Mouse (Mus musculus) myocyte (in vitro differentiated cells): Measurements from ENCODE around the gene Kcnq5. TPM values are rescaled to one million over a fixed set of nuclear protein-coding genes. Genes with fewer than 3 reads are reported as not detected.
"Not testable (repeated sequence)": the region's sequence is repeated elsewhere in the genome, so short reads cannot be mapped to it uniquely, and the experiment has no call there.

ENCODE experiments used
- H3K27me3 ChIP-seq: one replicate; pipeline ENCODE4 v1.6.1; 2011; ENCODE audit not compliant: control insufficient read depth, insufficient read depth, insufficient read length
- H3K36me3 ChIP-seq: one replicate; pipeline ENCODE4 v1.6.1; 2011; ENCODE audit not compliant: control insufficient read depth, insufficient read depth
- H3K4me2 ChIP-seq: one replicate; pipeline ENCODE4 v1.6.1; 2011; ENCODE audit warnings: low read depth, control low read depth
- H3K4me3 ChIP-seq: one replicate; pipeline ENCODE4 v1.5.1; 2011; ENCODE audit warnings: mild to moderate bottlenecking, control low read depth, moderate library complexity
- H3K79me2 ChIP-seq: one replicate; pipeline ENCODE4 v1.6.1; 2011; ENCODE audit not compliant: control insufficient read depth, insufficient read depth
- H3ac ChIP-seq: one replicate; pipeline ENCODE4 v1.6.1; 2011; ENCODE audit not compliant: control insufficient read depth, insufficient read length
- CEBPB ChIP-seq: IDR thresholded peaks from 2 replicates; pipeline ENCODE4 v1.6.1; 2011; ENCODE audit warnings: mild to moderate bottlenecking, moderate library complexity; ENCODE audit not compliant: poor library complexity, insufficient read depth, severe bottlenecking
- E2F4 ChIP-seq: IDR thresholded peaks from one replicate; pipeline ENCODE4 v1.6.1; 2011; ENCODE audit warnings: mild to moderate bottlenecking, control low read depth, moderate library complexity; ENCODE audit not compliant: insufficient read depth
- MAX ChIP-seq: IDR thresholded peaks from one replicate; pipeline ENCODE4 v1.6.1; 2011; ENCODE audit warnings: low read depth, mild to moderate bottlenecking, control low read depth
- MYOD1 ChIP-seq, 3 experiments: IDR thresholded peaks; one replicate each; pipeline ENCODE4 v1.6.1; 2011; ENCODE audit warnings: control low read depth in 2 of 3, low read depth in 2 of 3, mild to moderate bottlenecking in 2 of 3, moderate library complexity in 1 of 3; ENCODE audit not compliant: insufficient read length in 2 of 3, control insufficient read depth in 1 of 3
- MYOG ChIP-seq, 3 experiments: IDR thresholded peaks; one replicate each; pipeline ENCODE4 v1.6.1; 2011; ENCODE audit warnings: control low read depth in 2 of 3, low read depth in 2 of 3, mild to moderate bottlenecking in 2 of 3; ENCODE audit not compliant: insufficient read length in 2 of 3, control insufficient read depth in 1 of 3, insufficient read depth in 1 of 3
- POLR2A ChIP-seq: IDR thresholded peaks from one replicate; pipeline ENCODE4 v1.6.1; 2011; ENCODE audit warnings: low read depth, mild to moderate bottlenecking, control low read depth, moderate library complexity; ENCODE audit not compliant: insufficient read length
- POLR2AphosphoS2 ChIP-seq: IDR thresholded peaks from one replicate; pipeline ENCODE4 v1.6.1; 2011; ENCODE audit warnings: low read depth, control low read depth; ENCODE audit not compliant: insufficient read length
- REST ChIP-seq: IDR thresholded peaks from one replicate; pipeline ENCODE4 v1.6.1; 2011; ENCODE audit warnings: mild to moderate bottlenecking, control low read depth, moderate library complexity; ENCODE audit not compliant: insufficient read depth, insufficient read length
- SRF ChIP-seq: IDR thresholded peaks from one replicate; pipeline ENCODE4 v1.6.1; 2011; ENCODE audit warnings: low read depth; ENCODE audit not compliant: control insufficient read depth, insufficient read length
- TCF12 ChIP-seq: IDR thresholded peaks from one replicate; pipeline ENCODE4 v1.6.1; 2011; ENCODE audit warnings: mild to moderate bottlenecking, control low read depth; ENCODE audit not compliant: poor library complexity, insufficient read depth, severe bottlenecking
- TCF3 ChIP-seq: IDR thresholded peaks from one replicate; pipeline ENCODE4 v1.6.1; 2011; ENCODE audit warnings: low read depth, control low read depth; ENCODE audit not compliant: insufficient read length
- USF1 ChIP-seq: IDR thresholded peaks from one replicate; pipeline ENCODE4 v1.6.1; 2011; ENCODE audit warnings: low read depth, mild to moderate bottlenecking, control low read depth, moderate library complexity
- polyA plus RNA-seq: library from polyadenylated mRNA; unstranded; fragments of >200 nt; fragmentation: generic; extraction: Trizol; gene quantifications from one replicate; pipeline ENCODE4 v1.2.1, GENCODE M21; 2012; ENCODE audit warnings: missing spikeins

The Kcnq5 gene
- polyA plus RNA-seq, 1 experiment: not detected

DNA sequence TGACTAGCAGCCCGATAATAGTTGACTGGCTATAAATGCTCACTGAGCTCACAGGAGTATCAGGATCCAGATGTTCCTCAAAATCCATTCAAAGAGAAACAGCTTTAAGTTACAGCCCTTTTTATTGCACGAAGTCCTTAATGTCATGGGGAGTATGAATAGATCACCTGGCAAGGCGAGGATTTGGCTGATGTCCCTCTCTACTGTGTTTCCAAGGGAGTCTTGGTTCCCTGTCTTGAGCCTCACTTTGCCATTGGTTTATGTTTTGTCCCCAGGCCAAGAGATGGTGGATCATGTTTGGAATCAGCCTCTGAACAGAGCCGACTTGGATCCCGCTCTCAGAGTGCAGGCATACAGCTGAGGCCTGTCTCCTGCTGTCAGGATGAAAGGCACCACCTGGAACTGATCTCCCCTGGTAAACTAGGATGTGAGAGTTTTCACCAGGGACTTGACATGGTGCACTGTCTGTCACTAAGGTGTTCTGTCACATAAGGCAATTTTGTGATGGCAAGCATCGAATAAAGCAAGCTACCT, 570.5 kb downstream of the Kcnq5 start:
- no peaks in the 10 kb centered on the region for H3K27me3 ChIP-seq

DNA sequence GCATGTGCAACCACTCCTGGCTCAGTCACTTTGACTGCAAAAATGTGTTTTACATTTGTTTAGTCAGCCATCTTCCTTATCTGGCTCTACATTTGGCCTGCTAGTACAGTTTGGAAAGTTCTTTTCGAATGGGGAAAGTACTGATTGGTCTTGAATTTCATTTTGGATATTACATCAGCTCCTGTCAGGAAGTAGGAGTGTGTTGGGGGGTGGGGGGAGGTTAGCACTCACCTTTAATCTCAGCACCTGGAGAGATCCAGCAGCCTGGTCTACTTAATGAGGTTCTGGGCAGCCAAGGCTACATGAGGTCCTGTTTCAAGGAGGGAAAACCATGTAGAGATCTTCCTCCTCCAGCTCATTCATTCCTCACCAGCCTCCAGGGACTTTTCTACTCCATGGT, 578.5 kb downstream of the Kcnq5 start, which contains the start of gene Khdc1b:
TSS of gene Khdc1b (plus strand) at position 301 of the 400 bp plus-strand sequence.
- Histone ChIP-seq H3K4me3 (no peak within 1 kb of the TSS), H3K27me3 (no peaks in the 10 kb centered on the region), H3K79me2 (no peaks in the 10 kb centered on the region), H3K36me3 (no peaks in the 10 kb centered on the region), H3ac (no peak within 1 kb of the TSS), H3K4me2 (no peak within 1 kb of the TSS)
- TF ChIP-seq TCF3 (no peak), E2F4 (no peak), POLR2AphosphoS2 (no peak), SRF (no peak), USF1 (no peak), MAX (no peak), CEBPB (no peak), REST (no peak), MYOG (IDR thresholded peaks at IDR 0.05; ENCODE audit: control insufficient read depth in 1 of 3, insufficient read depth in 1 of 3, insufficient read length in 2 of 3, low read depth in 2 of 3) (no peak), TCF12 (no peak), POLR2A (no peak), MYOD1 (IDR thresholded peaks at IDR 0.05; ENCODE audit: control insufficient read depth in 1 of 3, insufficient read length in 2 of 3, low read depth in 2 of 3) (no peak)

More for the DNA sequence above, 570.5 kb downstream of the Kcnq5 start:
- H3K4me3 ChIP-seq: no peak overlapping the region
- no peaks in the 10 kb centered on the region for H3K36me3 ChIP-seq
- no peak overlapping the region for H3ac ChIP-seq
- H3K79me2 ChIP-seq: no peaks in the 10 kb centered on the region
- TF ChIP-seq TCF3: no peak
- no peak for TF ChIP-seq MAX
- TF ChIP-seq USF1: no peak
- TF ChIP-seq SRF: no peak
- no peak for TF ChIP-seq MYOG (IDR thresholded peaks at IDR 0.05; ENCODE audit: control insufficient read depth in 1 of 3, insufficient read depth in 1 of 3, insufficient read length in 2 of 3, low read depth in 2 of 3)
- TF ChIP-seq TCF12: no peak
- no peak for TF ChIP-seq CEBPB
- no peak for TF ChIP-seq MYOD1 (IDR thresholded peaks at IDR 0.05; ENCODE audit: control insufficient read depth in 1 of 3, insufficient read length in 2 of 3, low read depth in 2 of 3)
- TF ChIP-seq POLR2A: no peak
- no peak for TF ChIP-seq E2F4
- TF ChIP-seq POLR2AphosphoS2: no peak
- TF ChIP-seq REST: no peak
- no peak overlapping the region for H3K4me2 ChIP-seq

DNA sequence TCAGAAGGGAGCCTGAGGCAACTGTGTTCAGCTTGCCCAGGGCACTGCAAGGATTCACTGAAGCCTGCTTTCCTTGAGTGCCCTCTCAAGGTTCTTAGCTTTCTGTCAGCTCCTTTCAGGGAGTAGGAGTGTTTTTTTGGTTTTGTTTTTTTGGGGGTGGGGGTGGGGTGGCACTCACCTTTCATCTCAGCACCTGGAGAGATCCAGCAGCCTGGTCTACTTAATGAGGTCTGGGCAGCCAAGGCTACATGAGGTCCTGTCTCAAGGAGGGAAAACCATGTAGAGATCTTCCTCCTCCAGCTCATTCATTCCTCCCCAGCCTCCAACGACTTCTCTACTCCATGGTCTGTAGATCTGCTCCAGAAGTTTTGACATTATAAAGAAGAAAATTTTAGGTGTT, 593.7 kb downstream of the Kcnq5 start, which contains the start of gene Khdc1c:
TSS of gene Khdc1c (plus strand) at position 301 of the 400 bp plus-strand sequence.
- H3K4me3 ChIP-seq, H3K79me2 ChIP-seq, H3ac ChIP-seq, H3K4me2 ChIP-seq, H3K27me3 ChIP-seq, H3K36me3 ChIP-seq: not testable (repeated sequence)

DNA sequence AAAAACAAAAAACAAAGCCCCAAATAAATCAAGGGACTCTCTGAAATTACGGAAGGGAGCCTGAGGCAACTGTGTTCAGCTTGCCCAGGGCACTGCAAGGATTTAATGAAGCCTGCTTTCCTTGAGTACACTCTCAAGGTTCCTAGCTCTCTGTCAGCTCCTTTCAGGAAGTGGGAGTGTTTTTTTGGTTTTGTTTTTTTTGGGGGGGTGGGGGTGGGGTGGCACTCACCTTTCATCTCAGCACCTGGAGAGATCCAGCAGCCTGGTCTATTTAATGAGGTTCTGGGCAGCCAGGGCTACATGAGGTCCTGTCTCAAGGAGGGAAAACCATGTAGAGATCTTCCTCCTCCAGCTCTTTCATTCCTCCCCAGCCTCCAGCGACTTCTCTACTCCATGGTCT, 612.4 kb downstream of the Kcnq5 start, which contains the start of gene Khdc1a:
TSS of gene Khdc1a (plus strand) at position 301 of the 400 bp plus-strand sequence.
- Histone ChIP-seq H3ac (no peak within 1 kb of the TSS), H3K36me3 (no peaks in the 10 kb centered on the region), H3K4me3 (no peak within 1 kb of the TSS), H3K79me2 (no peaks in the 10 kb centered on the region), H3K27me3 (no peaks in the 10 kb centered on the region), H3K4me2 (no peak within 1 kb of the TSS)
- TF ChIP-seq MAX: no peak
- TF ChIP-seq USF1: no peak
- TF ChIP-seq TCF3: no peak
- TF ChIP-seq REST: no peak
- TF ChIP-seq POLR2A: no peak
- no peak for TF ChIP-seq MYOD1 (IDR thresholded peaks at IDR 0.05; ENCODE audit: control insufficient read depth in 1 of 3, insufficient read length in 2 of 3, low read depth in 2 of 3)
- TF ChIP-seq MYOG (IDR thresholded peaks at IDR 0.05; ENCODE audit: control insufficient read depth in 1 of 3, insufficient read depth in 1 of 3, insufficient read length in 2 of 3, low read depth in 2 of 3): no peak
- no peak for TF ChIP-seq POLR2AphosphoS2
- no peak for TF ChIP-seq E2F4
- no peak for TF ChIP-seq SRF
- TF ChIP-seq TCF12: no peak
